Mouse (Mus musculus) heart, embryonic 11.5 days (tissue): ENCODE measurements at regions not wholly inside any gene's neighbourhood (a gene's known extent, or its start where the extent isn't known, plus 50 kb on each side); places are given as distances from the start of the nearest gene placed in this dataset.
A peak's percentile ranks its signal among the peaks of the same experiment; 100 is the strongest.

Source experiments
- ATAC-seq: fragments of 200-750 bp; cut with Nextera tagmentation; replicated peaks from 2 replicates; pipeline ENCODE4 v1.8.0; 2017; ENCODE audit warnings: moderate library complexity; ENCODE audit not compliant: insufficient number of reproducible peaks, low FRiP score, low TSS enrichment
- H3K27ac ChIP-seq: fragments of 300-500 bp; sonication (generic); 2 replicates; pipeline ENCODE4 v1.5.1; 2014; ENCODE audit warnings: mild to moderate bottlenecking, low read depth, low read length
- H3K27me3 ChIP-seq: fragments of 300-500 bp; sonication (generic); 2 replicates; pipeline ENCODE4 v1.6.1; 2014; ENCODE audit warnings: mild to moderate bottlenecking, low read length, mixed read lengths; ENCODE audit not compliant: control insufficient read depth, insufficient read depth
- H3K36me3 ChIP-seq: fragments of 300-500 bp; sonication (generic); 2 replicates; pipeline ENCODE4 v1.6.1; 2014; ENCODE audit warnings: mild to moderate bottlenecking, low read length, moderate library complexity, mixed read lengths; ENCODE audit not compliant: control insufficient read depth, insufficient read depth
- H3K4me1 ChIP-seq: fragments of 300-500 bp; sonication (generic); 2 replicates; pipeline ENCODE4 v1.6.1; 2014; ENCODE audit warnings: low read length; ENCODE audit not compliant: control insufficient read depth, insufficient read depth
- H3K4me2 ChIP-seq: fragments of 300-500 bp; sonication (generic); 2 replicates; pipeline ENCODE4 v1.6.1; 2014; ENCODE audit warnings: mild to moderate bottlenecking, moderate library complexity
- H3K4me3 ChIP-seq: fragments of 300-500 bp; sonication (generic); 2 replicates; pipeline ENCODE4 v1.5.1; 2014; ENCODE audit warnings: low read depth, low read length
- H3K9ac ChIP-seq: fragments of 300-500 bp; sonication (generic); 2 replicates; pipeline ENCODE4 v1.6.1; 2014; ENCODE audit warnings: mild to moderate bottlenecking, low read depth, low read length, moderate library complexity
- H3K9me3 ChIP-seq: fragments of 300-500 bp; sonication (generic); replicated peaks from 2 replicates; pipeline ENCODE4 v1.6.1; 2016; ENCODE audit warnings: low read length; ENCODE audit not compliant: control insufficient read depth
- WGBS: fragments of 180-500 bp; shearing (Covaris S2); extraction: QIAGEN DNeasy Blood & Tissue Kit; methylation state at CpG from one replicate; pipeline ENCODE4 v1.1.7; 2014; ENCODE audit not compliant: insufficient replicate concordance; 5-methylcytosine and 5-hydroxymethylcytosine counted together

- Histone ChIP-seq H3K9ac (no peak overlapping the region), H3K4me3 (no peak overlapping the region), H3K36me3 (no peaks in the 10 kb centered on the region), H3K9me3 (no peaks in the 10 kb centered on the region), H3K4me2 (no peak overlapping the region), H3K4me1 (no peaks in the 10 kb centered on the region), H3K27me3 (no peaks in the 10 kb centered on the region), H3K27ac (no peak overlapping the region)
- WGBS, result 87% methylated on average over 2 of the region's 2 CpGs
- ATAC-seq, result no peak
These were observed 124.9 kb upstream of the Tnr start for GRCm38 (mm10) chr1:159398643-159399042.

GRCm38 (mm10) chr1:159406317-159406716 is 117.3 kb upstream of the Tnr start:
- Histone ChIP-seq H3K4me1 (0 out of 2 replicates have a peak, but pooled peaks cover 4% of the 10 kb centered on the region), H3K4me2 (peak overlapping the region; percentile 9; the same call in 1 of the 2 replicates), H3K4me3 (no peak overlapping the region), H3K9ac (no peak overlapping the region), H3K27me3 (no peaks in the 10 kb centered on the region; the same call in 1 of the 2 replicates), H3K27ac (peak overlapping the region; percentile 32; the same call in 1 of the 2 replicates), H3K36me3 (no peaks in the 10 kb centered on the region), H3K9me3 (no peaks in the 10 kb centered on the region)
- WGBS, result 43% methylated on average over 7 of the region's 7 CpGs
- ATAC-seq, result 0 out of 2 replicates have a peak, but pooled peaks have one; percentile 42

GRCm38 (mm10) chr1:159406781-159407180 is 116.8 kb upstream of the Tnr start:
- Histone ChIP-seq H3K27ac (no peak overlapping the region), H3K4me3 (no peak overlapping the region), H3K36me3 (no peaks in the 10 kb centered on the region), H3K9ac (no peak overlapping the region), H3K4me2 (no peak overlapping the region), H3K4me1 (0 out of 2 replicates have a peak, but pooled peaks cover 4% of the 10 kb centered on the region), H3K9me3 (no peaks in the 10 kb centered on the region), H3K27me3 (no peaks in the 10 kb centered on the region; the same call in 1 of the 2 replicates)
- ATAC-seq, result no peak

GRCm38 (mm10) chr1:159413374-159413773 is 110.2 kb upstream of the Tnr start:
- Histone ChIP-seq H3K36me3 (no peaks in the 10 kb centered on the region), H3K4me1 (no peaks in the 10 kb centered on the region), H3K9me3 (no peaks in the 10 kb centered on the region), H3K4me2 (no peak overlapping the region), H3K27me3 (no peaks in the 10 kb centered on the region; the same call in 1 of the 2 replicates), H3K27ac (no peak overlapping the region), H3K4me3 (no peak overlapping the region), H3K9ac (no peak overlapping the region)
- ATAC-seq, result no peak
- 82% methylated on average over 5 of the region's 5 CpGs for WGBS

GRCm38 (mm10) chr1:159415656-159416055 is 107.9 kb upstream of the Tnr start:
- no peaks in the 10 kb centered on the region for H3K9me3 ChIP-seq
- H3K4me1 ChIP-seq, result no peaks in the 10 kb centered on the region
- ATAC-seq, result no peak
- H3K4me2 ChIP-seq, result no peak overlapping the region
- 68% methylated on average over 3 of the region's 3 CpGs for WGBS
- no peaks in the 10 kb centered on the region for H3K36me3 ChIP-seq
- no peaks in the 10 kb centered on the region for H3K27me3 ChIP-seq
- H3K4me3 ChIP-seq, result no peak overlapping the region
- no peak overlapping the region for H3K27ac ChIP-seq
- H3K9ac ChIP-seq, result no peak overlapping the region

GRCm38 (mm10) chr1:159417176-159417575 is 106.4 kb upstream of the Tnr start:
- no peak overlapping the region for H3K27ac ChIP-seq
- no peaks in the 10 kb centered on the region for H3K9me3 ChIP-seq
- H3K4me3 ChIP-seq, result no peak overlapping the region
- WGBS, result 79% methylated on average over 5 of the region's 5 CpGs
- H3K36me3 ChIP-seq, result no peaks in the 10 kb centered on the region
- H3K4me2 ChIP-seq, result no peak overlapping the region
- H3K4me1 ChIP-seq, result no peaks in the 10 kb centered on the region
- no peak overlapping the region for H3K9ac ChIP-seq
- no peak for ATAC-seq
- no peaks in the 10 kb centered on the region for H3K27me3 ChIP-seq

- WGBS, result 64% methylated on average over 6 of the region's 7 CpGs
These were observed 104.1 kb upstream of the Tnr start for GRCm38 (mm10) chr1:159419301-159419965.

GRCm38 (mm10) chr1:159420189-159420588 is 103.4 kb upstream of the Tnr start:
- no peaks in the 10 kb centered on the region for H3K9me3 ChIP-seq
- no peaks in the 10 kb centered on the region for H3K4me1 ChIP-seq
- 65% methylated on average over 5 of the region's 5 CpGs for WGBS
- no peak overlapping the region for H3K4me2 ChIP-seq
- H3K9ac ChIP-seq, result no peak overlapping the region
- ATAC-seq, result no peak
- no peaks in the 10 kb centered on the region for H3K36me3 ChIP-seq
- H3K27me3 ChIP-seq, result no peaks in the 10 kb centered on the region
- no peak overlapping the region for H3K27ac ChIP-seq
- no peak overlapping the region for H3K4me3 ChIP-seq

More at GRCm38 (mm10) chr1:159419301-159419965, 104.1 kb upstream of the Tnr start:
- Histone ChIP-seq H3K36me3 (no peaks in the 10 kb centered on the region), H3K27ac (no peak overlapping the region), H3K9ac (no peak overlapping the region), H3K4me2 (no peak overlapping the region), H3K9me3 (no peaks in the 10 kb centered on the region), H3K27me3 (no peaks in the 10 kb centered on the region), H3K4me1 (no peaks in the 10 kb centered on the region), H3K4me3 (no peak overlapping the region)
- ATAC-seq, result no peak

- ATAC-seq, result no peak
- Histone ChIP-seq H3K4me3 (no peak overlapping the region), H3K27ac (no peak overlapping the region), H3K27me3 (no peaks in the 10 kb centered on the region), H3K4me1 (no peaks in the 10 kb centered on the region), H3K9ac (no peak overlapping the region), H3K4me2 (no peak overlapping the region), H3K36me3 (no peaks in the 10 kb centered on the region), H3K9me3 (no peaks in the 10 kb centered on the region)
- WGBS, result 83% methylated on average over 5 of the region's 5 CpGs
These were observed 99.9 kb upstream of the Tnr start for GRCm38 (mm10) chr1:159423694-159424093.
